Mouse (Mus musculus): Measurements from ENCODE around the gene Ecd.

- TF ChIP-seq CTCF (IDR thresholded peaks at IDR 0.05; ENCODE audit: low read depth, low read length) (no peak), GATA1 (IDR thresholded peaks at IDR 0.05; ENCODE audit: borderline replicate concordance, low read length) (no peak), GATA2 (IDR thresholded peaks at IDR 0.05; ENCODE audit: borderline replicate concordance, low read depth, low read length) (no peak), POLR2AphosphoS5 (IDR thresholded peaks at IDR 0.05; ENCODE audit: insufficient replicate concordance, low read depth, low read length) (no peak), TAL1 (conservative IDR thresholded peaks at IDR 0.05; ENCODE audit: low read depth, low read length) (no peak)
Measured at GRCm38 (mm10) chr14:20315137-20315536, 32.8 kb downstream of the Ecd start.

Measured in G1E (cell line).